Comparison of ENCODE assay signal across 15 mouse cellular contexts in genomic region chr12:16034691-16035515, GRCm38 (mm10).
"Had no signal": no experiment of that assay in that cellular context is flagged by ENCODE, and none has a peak within 500 bp of the region (broad histone marks: within the 10 kb centered on the region; RNA-seq: fewer than 3 reads in every experiment).

No protein-coding gene starts in this region.

- DNase-seq: layer of hippocampus, adult 9-11 months; layer of hippocampus, postnatal 36 days; lung, embryonic 14.5 days; lung, postnatal 10 days; lung, postnatal 4 days; midbrain, embryonic 14.5 days; right cerebral cortex, adult 18-20 months; right cerebral cortex, postnatal 25 days; thymus, postnatal 36 days had no signal

- H3K4me2 ChIP-seq: limb, embryonic 12.5 days; liver, embryonic 11.5 days; liver, embryonic 15.5 days; lung, embryonic 14.5 days; neural tube, embryonic 15.5 days had no signal

- H3K36me3 ChIP-seq: limb, embryonic 12.5 days; liver, embryonic 15.5 days; midbrain, embryonic 10.5 days; neural tube, embryonic 15.5 days had no signal

- H3K4me1 ChIP-seq: limb, embryonic 12.5 days; liver, embryonic 15.5 days; neural tube, embryonic 15.5 days had no signal

- H3K9ac ChIP-seq: limb, embryonic 12.5 days; liver, embryonic 15.5 days; lung, embryonic 14.5 days; neural tube, embryonic 15.5 days had no signal

- H3K27ac ChIP-seq: limb, embryonic 12.5 days; liver, embryonic 15.5 days; midbrain, embryonic 10.5 days; neural tube, embryonic 15.5 days had no signal

- H3K4me3 ChIP-seq: limb, embryonic 12.5 days; liver, embryonic 15.5 days; midbrain, embryonic 10.5 days; myocyte; neural tube, embryonic 15.5 days had no signal

- H3K9me3 ChIP-seq: limb, embryonic 12.5 days; liver, embryonic 15.5 days; midbrain, embryonic 10.5 days; neural tube, embryonic 15.5 days had no signal

- H3K27me3 ChIP-seq: limb, embryonic 12.5 days; liver, embryonic 15.5 days; neural tube, embryonic 15.5 days had no signal
